Mouse (Mus musculus): ENCODE results near the gene Ctu2.

The Ctu2 gene

DNA sequence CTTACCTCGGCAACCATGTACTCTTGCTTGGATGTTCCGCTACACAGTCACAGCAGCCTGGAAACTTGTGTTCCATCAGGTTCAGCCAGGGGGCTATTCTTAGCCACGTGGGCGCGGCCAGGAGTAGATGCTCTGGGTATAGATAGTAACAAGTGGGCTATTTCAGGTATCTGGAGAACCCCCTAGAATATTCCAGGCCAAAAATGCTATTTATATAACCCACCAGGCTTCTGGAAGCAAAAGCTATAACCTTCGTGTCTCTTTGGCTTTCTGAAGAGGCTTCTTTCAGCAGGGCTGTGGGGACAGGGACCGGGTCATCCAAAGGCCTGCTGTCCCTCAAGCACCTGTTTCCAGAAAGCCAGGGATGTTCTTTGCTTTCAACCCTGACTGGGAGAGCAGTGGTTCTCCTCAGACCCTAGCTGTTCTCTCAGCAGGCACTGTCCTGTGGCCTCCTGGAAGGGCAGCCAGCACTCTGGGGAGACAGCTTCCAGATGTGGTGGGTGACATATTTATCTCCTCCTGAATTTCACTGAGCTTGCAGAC is 24.7 kb upstream of the Ctu2 start:
- no peak for DNase-seq

DNA sequence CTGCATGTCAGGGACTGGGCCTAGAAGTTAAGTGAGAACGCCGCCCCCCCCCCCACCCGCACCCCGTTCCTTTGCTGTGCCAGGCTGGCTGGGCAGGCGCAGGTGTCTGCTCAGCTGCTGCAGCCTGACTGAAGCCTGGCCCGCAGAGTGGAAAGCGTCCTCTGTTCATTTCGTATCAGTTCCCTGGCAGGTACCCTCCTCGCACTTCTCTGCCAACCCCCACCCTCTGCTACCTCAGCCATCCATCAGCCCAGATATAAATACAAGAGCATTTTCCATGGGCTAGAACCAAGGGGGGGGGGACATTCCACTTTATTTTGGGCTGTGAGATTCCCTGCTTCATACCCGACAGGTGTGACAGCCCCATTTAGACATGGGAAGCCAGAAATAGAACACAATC is 23.8 kb upstream of the Ctu2 start:
- no peak for DNase-seq

DNA sequence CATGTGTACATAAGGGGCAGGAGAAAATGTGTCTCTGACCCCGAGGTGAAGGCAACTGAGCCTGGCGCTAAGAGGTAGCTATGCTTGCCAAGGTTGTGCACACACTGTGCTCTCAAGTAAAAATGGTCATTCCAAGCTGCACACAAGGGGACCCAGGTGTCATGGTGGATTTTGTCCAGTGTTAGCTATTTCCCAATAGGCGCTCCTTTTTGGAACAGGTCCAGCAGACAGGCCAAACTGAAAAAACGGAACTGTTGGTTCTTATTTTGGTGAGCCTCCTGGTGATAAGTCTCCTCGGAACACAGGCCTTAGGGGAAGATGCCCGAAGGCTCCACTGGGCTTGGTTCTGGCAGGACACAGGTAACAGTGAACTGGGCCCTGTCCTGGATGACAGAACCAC is 21.5 kb upstream of the Ctu2 start:
- peak; percentile 56 for DNase-seq

DNA sequence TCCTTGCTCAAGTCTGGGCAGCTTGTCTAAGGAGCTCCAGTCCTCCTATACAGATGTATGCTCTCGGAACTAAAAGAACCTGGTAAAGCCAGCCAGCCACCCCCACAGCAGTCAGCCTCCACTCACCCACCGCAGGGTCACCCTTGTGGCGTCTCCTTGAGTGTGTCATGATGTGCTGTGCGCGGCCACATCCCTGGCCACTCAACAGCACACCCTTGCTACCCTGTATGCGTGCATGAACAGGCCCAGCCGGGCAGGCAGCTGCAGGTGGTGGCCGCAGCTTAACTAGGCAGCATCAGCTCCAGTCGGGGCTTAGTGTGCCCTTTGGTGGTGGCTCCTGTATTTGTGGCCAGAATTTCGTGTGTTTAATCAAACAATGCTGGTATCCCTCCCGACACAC is 18.8 kb upstream of the Ctu2 start:
- no peak for DNase-seq

DNA sequence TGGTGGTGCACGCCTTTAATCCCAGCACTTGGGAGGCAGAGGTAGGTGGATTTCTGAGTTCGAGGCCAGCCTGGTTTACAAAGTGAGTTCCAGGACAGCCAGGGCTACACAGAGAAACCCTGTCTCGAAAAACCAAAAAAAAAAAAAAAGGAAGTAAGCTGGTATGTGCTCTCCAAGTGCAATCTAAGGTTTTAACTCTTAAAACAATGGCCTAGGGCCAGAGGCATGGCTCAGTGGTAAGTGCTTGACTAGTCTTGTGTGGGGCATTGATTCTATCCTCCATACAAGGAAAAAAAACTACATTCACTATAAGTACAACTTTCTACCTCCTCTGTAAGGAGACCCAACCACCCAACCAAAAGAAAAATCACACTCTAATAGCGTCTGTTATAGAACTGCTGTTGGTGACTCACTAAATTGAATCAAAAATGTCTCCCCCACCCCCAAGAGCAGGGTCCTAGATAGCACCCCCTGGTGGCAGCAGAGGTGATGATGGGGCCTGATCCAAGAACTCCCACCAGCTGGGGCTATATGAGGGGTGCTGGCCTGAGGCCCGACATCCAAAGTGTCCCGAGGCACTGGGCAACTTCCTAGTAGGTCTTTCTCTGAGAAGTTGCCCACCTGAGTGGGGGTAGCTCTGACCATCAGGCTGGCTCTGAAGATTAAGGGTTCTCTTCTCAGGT is 16.6 kb upstream of the Ctu2 start:
- no peak for DNase-seq

DNA sequence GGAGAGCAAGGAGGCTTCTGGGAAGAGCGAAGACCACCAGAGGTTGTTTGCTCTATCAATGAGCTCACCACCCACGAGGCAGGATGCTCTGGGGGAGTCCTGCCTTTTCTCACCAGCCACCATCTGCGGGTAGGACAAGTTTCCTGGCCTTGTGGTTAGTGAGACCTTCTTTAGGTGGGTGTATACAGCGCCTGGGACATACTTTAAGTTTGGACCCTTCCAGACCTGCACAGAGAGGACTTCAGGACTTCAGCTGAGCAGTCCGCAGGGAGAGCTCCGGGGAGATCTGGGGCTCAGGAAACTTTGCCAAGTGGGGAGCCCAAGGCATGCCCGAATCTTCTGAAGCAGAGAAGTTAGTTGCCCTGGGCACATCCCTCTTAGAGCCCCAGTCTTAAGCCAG is 16.0 kb upstream of the Ctu2 start:
- no peak for DNase-seq

DNA sequence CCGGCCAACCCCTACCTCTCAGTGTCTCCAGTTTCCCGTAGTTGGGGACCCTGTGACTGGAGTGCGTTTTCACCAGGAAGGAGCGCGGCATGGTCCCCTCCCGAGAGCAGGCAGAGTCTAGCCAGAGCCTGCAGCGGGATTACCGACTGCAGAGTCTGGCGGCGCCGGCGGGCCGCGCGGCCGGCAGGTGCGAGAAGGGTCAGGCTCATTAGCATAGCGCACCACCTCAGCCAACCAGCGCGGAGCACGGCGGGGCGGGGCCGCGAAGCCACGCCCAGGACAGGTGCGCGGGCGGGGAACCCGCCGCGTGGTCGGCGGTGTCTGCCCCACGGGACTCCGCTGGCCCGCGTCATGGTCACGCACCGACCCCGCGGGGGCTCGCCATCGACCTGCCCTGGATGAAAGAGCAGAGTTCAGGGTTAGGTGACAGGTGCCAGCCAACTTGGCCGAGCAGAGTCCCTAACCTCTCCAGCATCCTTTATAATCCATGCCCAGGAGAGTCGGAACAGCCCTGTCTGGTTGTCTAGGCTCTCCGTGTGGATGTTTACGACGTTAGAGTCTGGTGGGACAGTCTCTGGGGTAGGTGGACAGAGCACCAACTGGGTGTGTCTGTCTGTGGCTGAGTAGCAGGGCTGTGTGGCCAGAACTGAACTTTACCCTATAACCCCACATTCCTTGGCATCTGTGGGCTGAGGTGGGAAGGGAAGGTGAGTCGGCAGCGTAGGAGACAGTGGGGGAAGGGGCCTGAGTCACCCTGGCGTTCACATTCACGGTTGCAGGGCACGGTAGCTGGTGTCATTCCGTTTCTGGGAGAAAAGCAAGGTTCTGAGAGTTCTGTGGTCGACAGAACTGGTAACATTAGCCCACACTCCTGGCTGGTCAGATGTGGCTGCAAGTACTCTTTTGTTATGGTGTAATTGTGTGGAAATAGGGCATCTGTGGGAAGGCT is 15.1 kb upstream of the Ctu2 start, which contains the start of gene Snai3:
Gene Snai3 (minus strand): TSS at position 210 of the 949 bp plus-strand sequence.
- peak; percentile 81 for DNase-seq

DNA sequence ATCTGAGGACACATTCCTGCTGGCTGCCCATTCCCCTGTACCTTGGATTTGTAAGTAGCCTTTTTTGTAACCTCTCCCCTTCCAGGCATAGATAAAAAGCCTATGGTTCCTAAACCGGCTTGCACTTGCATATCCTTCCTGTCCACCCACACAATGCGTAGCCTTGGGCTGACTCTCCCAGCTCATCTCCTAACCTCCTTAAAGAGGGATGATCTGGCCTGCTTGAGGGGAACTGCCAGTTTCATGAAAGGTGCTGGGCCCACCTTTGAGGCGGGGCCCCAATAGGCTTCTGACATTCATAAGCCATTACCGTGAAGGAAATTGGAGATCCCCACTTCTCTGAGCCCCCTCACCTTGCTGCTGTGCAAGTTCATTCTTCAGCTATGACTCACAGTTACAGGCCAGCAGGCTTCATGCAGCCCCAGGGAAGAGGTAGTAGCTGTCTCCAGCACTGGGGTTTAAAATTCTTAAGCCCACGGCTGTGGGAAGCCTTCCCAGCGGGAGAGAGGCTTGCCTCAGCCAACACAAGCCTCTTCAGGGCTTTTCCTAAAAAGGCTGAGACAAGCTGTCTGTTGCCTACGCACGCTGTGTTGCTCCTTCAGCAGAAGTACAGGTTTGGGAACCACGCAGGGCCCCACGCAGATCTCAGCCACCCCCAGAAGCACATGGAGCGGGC is 14.3 kb upstream of the Ctu2 start:
- no peak for DNase-seq

DNA sequence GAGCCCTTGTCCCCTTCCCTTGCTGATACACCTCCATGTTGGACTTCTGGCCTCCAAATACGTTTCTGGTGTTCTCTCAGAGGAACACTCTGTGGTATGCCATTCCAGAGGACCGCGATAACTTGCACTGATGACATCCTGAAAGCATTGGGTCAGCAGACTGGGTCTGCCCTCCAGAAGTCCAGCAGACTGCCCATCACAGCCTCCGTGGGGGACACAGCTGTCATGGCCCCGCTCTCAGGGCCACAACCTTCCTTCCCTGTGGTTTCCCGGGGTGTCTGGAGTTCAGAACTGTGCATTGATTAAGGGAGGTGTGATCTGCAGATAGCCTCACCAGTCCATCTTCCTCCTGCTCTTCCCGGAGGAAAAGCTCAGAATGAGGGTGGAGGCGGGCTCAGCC is 13.4 kb upstream of the Ctu2 start:
- DNase-seq, result no peak

DNA sequence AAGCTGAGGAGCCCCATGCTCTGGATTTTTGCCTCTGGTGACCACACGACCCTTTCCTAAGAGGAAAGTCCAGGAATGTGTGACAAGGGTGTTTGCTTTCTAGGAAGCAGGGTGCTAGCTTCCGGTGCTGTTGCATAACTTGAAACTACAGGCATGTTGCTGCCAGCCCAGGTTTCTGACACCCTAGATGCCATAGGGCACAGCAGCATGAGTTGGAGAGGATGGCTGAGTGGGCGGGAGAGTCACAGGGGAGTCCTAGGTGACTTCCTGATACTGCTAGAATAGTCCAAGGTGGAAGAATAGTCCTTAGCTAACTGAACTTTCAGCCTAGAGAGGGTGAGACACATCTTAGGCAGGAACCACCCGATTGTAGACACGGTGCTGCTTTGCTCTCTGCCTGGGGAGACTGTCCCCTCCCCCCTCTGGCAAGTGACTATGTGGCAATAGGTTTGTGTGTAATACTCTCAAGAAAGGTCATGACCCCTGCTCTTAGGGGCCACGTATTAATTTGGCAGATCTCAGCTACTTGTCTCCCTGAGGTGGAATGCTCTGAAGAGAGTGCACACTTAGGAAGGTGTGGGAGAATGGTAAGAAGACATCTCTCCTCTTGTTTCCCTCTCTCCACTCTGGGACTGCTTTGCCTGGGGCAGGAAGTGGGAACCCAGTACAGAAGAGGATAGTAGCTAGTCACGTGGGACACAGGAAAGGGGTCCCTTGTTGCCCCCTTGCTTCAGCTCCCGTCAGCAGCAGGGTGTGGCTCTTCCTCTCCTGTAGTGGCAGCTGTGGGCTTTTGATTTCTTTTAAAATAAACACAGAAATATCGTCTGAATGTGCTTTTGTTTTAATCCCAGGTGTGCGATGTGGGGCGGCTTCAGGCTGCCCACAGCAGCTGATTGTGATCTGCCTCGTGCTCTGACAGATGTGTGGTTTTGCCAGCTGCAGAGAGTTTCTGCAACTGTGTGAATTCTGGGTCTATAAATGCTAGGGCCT is 12.0 kb upstream of the Ctu2 start:
- DNase-seq, result peak; percentile 75

DNA sequence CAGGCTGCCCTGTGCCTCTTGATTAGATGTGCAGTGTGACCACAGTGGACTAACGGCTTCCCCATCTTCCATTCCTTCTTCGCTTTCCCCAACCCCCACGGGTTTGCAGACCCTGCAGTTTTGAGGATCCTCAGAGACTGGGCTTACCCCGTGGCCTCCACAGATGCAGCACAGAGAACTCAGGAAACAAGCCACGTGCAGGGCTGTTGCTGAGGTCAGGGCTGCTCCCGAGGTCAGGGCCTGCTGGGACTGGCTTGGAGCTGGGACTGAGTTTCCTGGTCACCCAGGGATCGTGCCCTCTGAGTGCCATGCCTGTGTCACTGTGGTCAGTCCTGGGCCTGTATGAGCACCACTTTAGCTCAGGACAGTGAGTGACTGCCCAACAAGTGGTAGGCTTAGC is 11.0 kb upstream of the Ctu2 start:
- no peak for DNase-seq

DNA sequence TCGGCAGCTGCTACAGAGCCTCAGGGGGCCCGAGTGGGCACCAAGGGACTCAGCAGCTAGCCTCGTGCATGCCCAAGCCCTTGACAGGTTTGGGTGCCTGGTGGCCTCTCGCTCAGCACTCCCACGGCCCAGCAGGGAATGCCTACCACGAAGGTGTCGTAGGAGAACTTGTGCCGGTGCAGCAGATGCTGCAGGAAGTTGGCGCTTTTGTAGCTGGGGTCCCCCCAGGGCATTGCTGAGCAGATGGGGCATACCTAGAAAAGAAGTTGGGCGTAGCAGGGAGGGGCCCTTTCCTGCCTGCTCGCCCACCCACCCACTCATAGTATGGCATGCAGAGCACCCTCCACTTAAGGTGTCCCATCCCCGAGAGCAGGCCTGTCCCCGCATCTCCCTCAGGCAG is 8.1 kb upstream of the Ctu2 start:
- no peak for DNase-seq

DNA sequence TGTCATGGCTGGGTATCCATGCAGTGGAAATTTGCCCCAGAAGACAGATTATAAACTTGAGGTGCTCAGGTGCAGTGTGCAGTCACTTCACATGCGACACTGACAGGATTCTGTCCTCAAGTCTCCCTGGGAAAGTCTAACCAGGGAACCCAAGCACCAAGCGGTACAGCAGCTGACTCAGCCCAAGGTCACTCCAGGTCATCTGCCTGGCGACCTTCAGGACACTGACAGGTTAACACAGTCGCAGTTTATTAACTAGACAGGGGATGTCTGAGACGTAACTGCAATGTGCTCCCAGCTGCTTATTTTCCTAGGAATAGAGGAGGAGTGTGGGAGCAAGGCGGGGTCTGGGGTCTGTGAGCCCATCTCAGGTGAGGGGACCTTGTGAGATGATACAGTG is 6.5 kb upstream of the Ctu2 start:
- no peak for DNase-seq

DNA sequence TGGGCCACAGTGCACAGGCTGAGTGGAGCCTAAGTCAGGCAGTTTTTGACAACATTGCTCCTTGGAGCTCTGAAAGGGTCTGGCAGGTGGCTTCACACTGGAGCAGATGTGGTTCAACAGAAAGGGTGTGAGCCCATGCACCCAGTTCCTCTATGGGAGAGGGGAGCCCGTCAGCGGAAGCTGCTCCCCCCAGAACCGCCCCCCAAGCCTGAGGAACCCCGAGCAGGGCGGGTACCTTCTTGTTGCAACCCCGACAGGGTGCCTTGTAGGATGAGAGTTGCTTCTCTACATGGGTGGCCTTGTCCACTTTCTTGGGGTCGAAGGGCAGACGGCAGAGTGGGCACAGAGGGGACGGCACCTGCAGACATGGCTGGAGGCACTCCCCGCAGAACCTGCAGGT is 6.0 kb upstream of the Ctu2 start:
- no peak for DNase-seq

DNA sequence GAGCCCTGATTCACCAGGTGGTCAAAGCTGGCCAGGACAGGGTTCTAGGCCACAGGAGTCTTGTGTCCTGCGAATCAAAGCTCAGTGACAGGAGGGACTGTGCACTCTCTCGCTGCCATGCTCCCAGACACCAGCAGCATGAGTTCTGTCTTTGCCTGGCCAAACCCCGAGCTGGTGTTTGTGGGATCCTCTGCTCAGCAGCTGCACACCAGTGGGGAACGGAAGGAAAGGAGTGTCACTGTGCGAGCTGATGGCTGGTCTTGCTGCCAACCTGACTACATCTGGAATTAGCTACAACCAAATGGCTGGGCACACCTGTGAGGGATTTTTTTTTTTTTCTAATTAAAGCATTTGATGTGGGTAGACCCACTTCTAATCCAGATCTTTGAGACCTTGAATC is 5.3 kb upstream of the Ctu2 start:
- DNase-seq, result no peak

DNA sequence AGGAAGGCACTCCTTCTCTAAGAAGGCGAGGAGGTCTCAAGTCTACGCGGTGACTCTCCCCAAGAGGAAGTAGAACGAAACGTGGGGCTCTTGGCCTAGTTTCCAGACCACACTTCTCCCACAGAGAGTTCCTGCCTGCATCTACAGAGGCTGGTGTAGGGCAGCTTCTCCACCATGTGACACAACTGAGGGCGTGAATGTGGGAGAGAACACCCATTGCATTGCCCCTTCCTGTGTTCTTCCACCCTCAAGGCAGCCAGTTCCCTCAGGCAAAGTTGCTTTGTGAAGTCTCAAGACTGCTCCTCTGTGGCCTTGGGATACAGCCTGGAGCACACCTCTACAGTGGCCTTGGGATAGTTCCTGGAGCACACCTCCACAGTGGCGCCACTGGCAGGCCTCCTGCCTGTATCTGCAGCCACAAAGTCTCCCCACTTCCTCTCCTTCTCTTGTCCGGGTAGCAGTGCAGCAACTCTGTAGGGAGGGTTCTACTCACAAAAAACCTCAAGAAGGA is 2.0 kb upstream of the Ctu2 start:
- peak; percentile 66 for DNase-seq

DNA sequence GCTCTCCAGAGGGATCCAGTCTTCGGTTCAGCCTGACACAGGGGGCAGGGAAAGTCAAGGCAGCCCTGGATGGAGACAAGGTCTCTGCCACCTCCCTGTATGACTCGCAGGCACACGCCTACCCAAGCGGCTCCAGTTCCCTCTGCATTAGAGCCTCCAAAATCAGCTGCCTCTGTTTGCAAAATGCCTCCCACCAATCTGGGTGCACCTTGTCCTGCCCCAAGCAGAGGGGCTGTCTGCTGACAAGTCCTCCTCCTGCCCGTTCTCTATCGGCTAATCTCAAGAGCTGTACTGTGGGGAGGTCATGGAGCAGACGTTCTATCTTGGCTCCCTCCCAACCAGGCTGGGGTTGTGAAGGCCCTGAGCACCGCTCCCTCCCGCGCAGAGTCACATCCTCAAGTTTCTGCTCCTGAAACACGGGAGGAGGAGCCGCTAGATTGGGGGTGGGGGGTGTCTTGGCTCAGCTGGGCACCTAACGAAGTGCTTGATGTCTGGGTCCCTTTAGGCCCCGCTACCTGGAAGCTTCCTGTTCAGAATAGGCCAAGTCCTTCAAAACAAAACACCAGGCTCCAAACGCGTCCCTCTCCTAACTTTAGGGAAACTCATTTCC is 887 bp upstream of the Ctu2 start:
- peak; percentile 38 for DNase-seq

DNA sequence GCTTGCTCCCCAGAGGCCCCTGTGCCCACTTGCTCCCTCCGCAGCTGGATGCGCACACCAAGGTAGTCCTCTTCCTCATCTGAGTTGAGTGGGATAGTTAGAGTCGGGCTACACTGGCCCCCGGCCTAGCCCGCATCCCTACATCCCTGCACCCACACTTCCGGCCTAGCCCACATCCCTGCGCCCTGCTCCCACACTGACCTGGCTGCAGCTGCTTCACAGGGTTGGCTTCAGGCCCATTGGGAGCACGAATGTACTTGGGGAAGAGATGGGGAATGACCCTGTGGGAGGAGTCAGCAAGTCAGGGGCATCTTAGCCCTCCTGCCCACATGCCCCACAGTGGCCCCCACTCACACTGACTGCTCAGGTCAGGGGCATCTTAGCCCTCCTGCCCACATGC is 6.5 kb downstream of the Ctu2 start:
- DNase-seq, result no peak

DNA sequence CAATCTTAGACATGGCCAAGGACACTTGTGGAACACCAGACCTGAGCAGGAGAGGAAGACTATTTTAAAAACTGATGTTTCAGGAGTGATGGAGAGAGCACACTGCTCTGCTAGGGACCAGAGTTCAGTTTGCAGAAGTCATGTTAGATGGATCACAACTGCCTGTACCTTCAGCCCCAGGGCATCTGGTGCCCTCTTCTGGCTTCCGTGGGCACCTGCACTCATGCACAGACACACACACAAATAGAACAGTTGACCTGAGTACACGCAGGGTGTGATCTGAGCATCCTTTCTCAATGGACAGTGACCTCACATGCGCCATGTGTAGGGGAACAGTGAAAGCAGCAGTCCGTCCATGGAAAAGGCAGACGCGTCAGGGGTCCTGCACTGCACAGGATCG is 7.9 kb downstream of the Ctu2 start:
- DNase-seq, result no peak

DNA sequence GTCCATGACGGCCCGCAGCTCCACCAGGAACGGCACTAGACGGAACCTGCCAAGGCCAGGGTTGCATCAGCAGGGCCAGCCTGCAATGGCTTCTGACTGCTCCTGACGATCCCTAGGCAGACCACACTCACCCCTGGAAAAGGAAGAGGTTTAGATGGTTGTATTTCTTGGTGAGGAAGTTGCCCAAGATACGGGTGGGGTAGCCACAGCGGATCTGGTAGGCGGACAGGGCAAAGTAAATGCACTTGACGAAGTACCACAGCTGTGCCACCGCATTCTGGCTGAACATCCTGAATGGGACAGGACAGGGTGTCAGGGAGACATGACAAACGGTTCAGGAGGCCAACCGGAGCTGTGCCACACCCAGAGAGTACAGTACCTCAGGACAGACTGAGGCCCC is 8.9 kb downstream of the Ctu2 start:
- DNase-seq, result peak; percentile 54

DNA sequence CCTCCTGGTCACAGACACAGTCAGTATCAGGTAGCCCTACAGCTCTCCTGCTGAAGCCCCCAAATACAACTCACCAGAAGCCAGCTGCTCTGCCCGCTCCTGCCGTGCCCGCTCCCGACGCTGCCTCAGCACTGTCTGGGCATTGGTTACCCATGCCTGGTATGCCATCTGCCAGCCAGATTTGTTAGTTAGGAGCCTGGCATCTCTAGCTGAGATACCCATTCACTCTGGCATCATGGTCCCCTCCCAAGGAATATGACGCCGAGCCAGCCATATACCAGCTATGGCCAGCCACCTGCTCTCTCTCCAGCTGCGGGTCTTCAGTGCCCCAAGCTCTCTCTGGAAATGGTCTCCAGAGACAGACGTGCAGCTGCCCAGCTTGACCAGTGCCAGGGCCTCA is 12.4 kb downstream of the Ctu2 start:
- DNase-seq, result no peak
